Mouse (Mus musculus) ES-Bruce4 (cell line): Measurements from ENCODE around the gene Phyhipl.

Experiments
- CTCF ChIP-seq: IDR thresholded peaks from one replicate; pipeline ENCODE4 v1.8.1; 2011; ENCODE audit warnings: low read depth, low read length
- EP300 ChIP-seq: IDR thresholded peaks from 2 replicates; pipeline ENCODE4 v1.6.1; 2011; ENCODE audit warnings: low read depth, low read length; ENCODE audit not compliant: insufficient read depth
- POLR2A ChIP-seq: IDR thresholded peaks from one replicate; pipeline ENCODE4 v1.8.1; 2011; ENCODE audit warnings: low read length; ENCODE audit not compliant: insufficient read depth

GRCm38 (mm10) chr10:70699581-70699980 is 43.8 kb upstream of the Phyhipl start:
- TF ChIP-seq POLR2A (no peak), CTCF (no peak), EP300 (no peak)
